Comparison of ENCODE assay signal across 10 mouse cellular contexts in the genomic region with DNA sequence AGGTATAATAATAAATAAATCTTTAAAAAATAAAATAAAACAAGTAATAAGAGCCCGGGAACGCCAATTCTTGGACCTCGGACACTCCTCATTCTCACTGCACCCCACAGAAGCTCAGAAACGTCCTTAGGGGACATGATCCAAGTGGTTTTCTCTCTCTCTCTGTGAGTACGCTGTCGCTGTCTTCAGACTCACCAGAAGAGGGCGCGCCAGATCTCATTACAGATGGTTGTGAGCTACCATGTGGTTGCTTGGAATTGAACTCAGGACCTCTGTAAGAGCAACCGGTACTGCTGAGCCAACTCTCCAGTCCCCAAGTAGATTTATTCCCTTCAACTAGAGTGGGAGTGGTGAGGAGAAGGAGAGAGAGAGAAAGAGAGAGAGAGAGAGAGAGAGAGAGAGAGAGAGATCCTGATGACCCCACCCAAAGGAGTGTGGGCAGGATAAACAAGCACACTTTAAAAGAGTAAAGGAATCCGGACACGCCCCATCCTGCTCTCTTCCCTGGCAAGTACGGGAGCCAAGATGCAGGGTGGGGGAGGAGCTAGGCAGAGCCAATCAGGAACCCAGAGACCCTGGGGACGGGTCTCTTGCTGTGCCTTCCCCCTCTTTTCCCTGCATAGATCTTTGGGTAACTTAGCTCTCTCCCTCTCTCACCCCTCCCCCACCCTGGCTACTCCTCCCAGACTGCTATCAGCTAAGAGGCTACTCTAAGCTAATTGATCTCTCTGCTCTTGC. TPM values are rescaled to one million over a fixed set of nuclear protein-coding genes. Genes with fewer than 3 reads are reported as not detected.
A peak's percentile ranks its signal among the peaks of the same experiment; 100 is the strongest.
DNase-seq lines count a peak whose midpoint lies in the region; ATAC-seq and TF ChIP-seq lines count a peak whose summit lies in the region.
"Had no signal": no experiment of that assay in that cellular context is flagged by ENCODE, and none has a peak within 500 bp of the region (broad histone marks: within the 10 kb centered on the region; RNA-seq: fewer than 3 reads in every experiment).

No protein-coding gene starts in this region.

- peaks cover 34% of the 10 kb centered on the region for H3K4me1 ChIP-seq in hindbrain, embryonic 10.5 days (replicated peaks)
- peaks cover 36% of the 10 kb centered on the region for H3K4me1 ChIP-seq in hindbrain, embryonic 16.5 days (ENCODE audit: control insufficient read depth, insufficient read depth, low read depth, low read length)
- 0 out of 2 replicates have a peak, but pooled peaks cover 5% of the 10 kb centered on the region for H3K4me1 ChIP-seq in intestine, embryonic 15.5 days (replicated peaks)
- H3K4me1 ChIP-seq in small intestine, adult 2 months (ENCODE audit: control insufficient read depth, insufficient read depth, insufficient read length, low read length), result no peaks in the 10 kb centered on the region

- WGBS in hindbrain, embryonic 10.5 days, result 15% methylated on average over 13 of the region's 13 CpGs
- 17% methylated on average over 13 of the region's 13 CpGs for WGBS in hindbrain, embryonic 16.5 days
- WGBS in intestine, embryonic 15.5 days, result 16% methylated on average over 13 of the region's 13 CpGs
- 14% methylated on average over 13 of the region's 13 CpGs for WGBS in small intestine, adult 2 months

- H3K9ac ChIP-seq in hindbrain, embryonic 16.5 days (ENCODE audit: low read depth, low read length), result no peak overlapping the region
- H3K9ac ChIP-seq in intestine, embryonic 15.5 days, result no peak overlapping the region
- H3K9ac ChIP-seq: limb, embryonic 15.5 days had no signal

- H3K4me2 ChIP-seq in hindbrain, embryonic 16.5 days (ENCODE audit: low read length), result no peak overlapping the region; the same call in 1 of the 2 replicates
- H3K4me2 ChIP-seq in intestine, embryonic 15.5 days (replicated peaks), result no peak overlapping the region
- H3K4me2 ChIP-seq: limb, embryonic 15.5 days had no signal

- H3K4me3 ChIP-seq in hindbrain, embryonic 10.5 days, result no peak overlapping the region
- H3K4me3 ChIP-seq in hindbrain, embryonic 16.5 days (ENCODE audit: low read length), result no peak overlapping the region
- no peak overlapping the region for H3K4me3 ChIP-seq in intestine, embryonic 15.5 days (replicated peaks)
- no peak overlapping the region for H3K4me3 ChIP-seq in small intestine, adult 2 months (ENCODE audit: low read depth, low read length)
- H3K4me3 ChIP-seq: limb, embryonic 15.5 days had no signal

- H3K36me3 ChIP-seq in hindbrain, embryonic 10.5 days, result no peaks in the 10 kb centered on the region
- H3K36me3 ChIP-seq in hindbrain, embryonic 16.5 days (ENCODE audit: control insufficient read depth, insufficient read depth, low read length), result no peaks in the 10 kb centered on the region; the same call in 1 of the 2 replicates
- H3K36me3 ChIP-seq in intestine, embryonic 15.5 days, result no peaks in the 10 kb centered on the region
- no peaks in the 10 kb centered on the region for H3K36me3 ChIP-seq in small intestine, adult 2 months (ENCODE audit: control insufficient read depth, insufficient read depth, low read length)
- H3K36me3 ChIP-seq: limb, embryonic 15.5 days had no signal

- no peak for ATAC-seq in hindbrain, embryonic 16.5 days
- 0 out of 2 replicates have a peak, but pooled peaks have one; percentile 28 for ATAC-seq in intestine, embryonic 15.5 days

- TF ChIP-seq CTCF in small intestine, adult 2 months (IDR thresholded peaks at IDR 0.05; ENCODE audit: extremely low read depth, insufficient read length, insufficient replicate concordance, low read depth, low read length), result peak; percentile 37; the same call in 1 of the 2 replicates

- H3K27ac ChIP-seq in hindbrain, embryonic 10.5 days, result peak overlapping the region; percentile 42; the same call in 1 of the 2 replicates
- H3K27ac ChIP-seq in hindbrain, embryonic 16.5 days (ENCODE audit: low read depth, low read length), result no peak overlapping the region
- no peak overlapping the region for H3K27ac ChIP-seq in intestine, embryonic 15.5 days
- H3K27ac ChIP-seq in small intestine, adult 2 months (ENCODE audit: insufficient read depth, low read depth, low read length), result no peak overlapping the region
- H3K27ac ChIP-seq: limb, embryonic 15.5 days had no signal

- H3K27me3 ChIP-seq in hindbrain, embryonic 10.5 days (ENCODE audit: insufficient read depth, poor library complexity, severe bottlenecking), result peaks cover 13% of the 10 kb centered on the region
- H3K27me3 ChIP-seq in hindbrain, embryonic 16.5 days (replicated peaks; ENCODE audit: control insufficient read depth, insufficient read depth, low read length), result no peaks in the 10 kb centered on the region
- peaks cover 12% of the 10 kb centered on the region; the same call in 1 of the 2 replicates for H3K27me3 ChIP-seq in intestine, embryonic 15.5 days (replicated peaks)
- 0 out of 2 replicates have a peak, but pooled peaks cover 3% of the 10 kb centered on the region for H3K27me3 ChIP-seq in small intestine, adult 2 months (ENCODE audit: control insufficient read depth, insufficient read depth, low read length)

- peak; percentile 47 for DNase-seq in hindbrain, embryonic 10.5 days (ENCODE audit: low spot score)
- peak; percentile 48 for DNase-seq in CD4-positive helper T cell, adult 2 months (ENCODE audit: low read depth, low spot score)
- DNase-seq in adrenal gland, postnatal 25 days, result peak; percentile 63
- no peak for DNase-seq in right cerebral cortex, adult 2 months (ENCODE audit: low spot score in 2 of 2)
- no peak for DNase-seq in kidney, postnatal 10 days

- no peak for TF ChIP-seq POLR2A in small intestine, adult 2 months (IDR thresholded peaks at IDR 0.05; ENCODE audit: low read depth, low read length)

- H3K9me3 ChIP-seq in hindbrain, embryonic 10.5 days, result no peaks in the 10 kb centered on the region
- H3K9me3 ChIP-seq in hindbrain, embryonic 16.5 days (ENCODE audit: control insufficient read depth, low read length), result no peaks in the 10 kb centered on the region
- no peaks in the 10 kb centered on the region for H3K9me3 ChIP-seq in intestine, embryonic 15.5 days
- H3K9me3 ChIP-seq: limb, embryonic 15.5 days had no signal

RNA-seq across cellular contexts. Expression of a gene that starts 8.1 kb away (rescaled TPM):
- polyA plus RNA-seq in hindbrain, embryonic 10.5 days (2016; fragmentation: Nextera tagmentation; extraction: Ambion mirVana), result 12.6 and 29.0 TPM in 2 replicates
- 45.1 and 59.4 TPM in 2 replicates for polyA plus RNA-seq in hindbrain, embryonic 16.5 days (2015; fragmentation: Nextera tagmentation; extraction: Ambion mirVana)
- 0.33 and 0.49 TPM in 2 replicates for total RNA-seq in adrenal gland, postnatal 25 days (2021)
- 2.2 and 2.4 TPM in 2 replicates for polyA plus RNA-seq in intestine, embryonic 15.5 days (2015; fragmentation: Nextera tagmentation; extraction: Ambion mirVana)
- 0.30 and 0.70 TPM in 2 replicates for polyA plus RNA-seq in small intestine, adult 2 months (2012; rRNA removed)

RNA-seq across cellular contexts. Expression of a gene that starts 23.7 kb away (rescaled TPM):
- polyA plus RNA-seq in hindbrain, embryonic 10.5 days (2016; fragmentation: Nextera tagmentation; extraction: Ambion mirVana), result 101 and 118 TPM in 2 replicates
- 71.7 and 86.2 TPM in 2 replicates for polyA plus RNA-seq in hindbrain, embryonic 16.5 days (2015; fragmentation: Nextera tagmentation; extraction: Ambion mirVana)
- 51.9 and 63.6 TPM in 2 replicates for total RNA-seq in adrenal gland, postnatal 25 days (2021)
- 23.5 and 34.0 TPM in 2 replicates for polyA plus RNA-seq in intestine, embryonic 15.5 days (2015; fragmentation: Nextera tagmentation; extraction: Ambion mirVana)
- 9.5 and 23.8 TPM in 2 replicates for polyA plus RNA-seq in small intestine, adult 2 months (2012; rRNA removed)

RNA-seq across cellular contexts. Expression of a gene that starts 26.8 kb away (rescaled TPM):
- polyA plus RNA-seq in hindbrain, embryonic 10.5 days (2016; fragmentation: Nextera tagmentation; extraction: Ambion mirVana), result 193 and 219 TPM in 2 replicates
- 56.7 and 64.6 TPM in 2 replicates for polyA plus RNA-seq in hindbrain, embryonic 16.5 days (2015; fragmentation: Nextera tagmentation; extraction: Ambion mirVana)
- 13.4 and 13.6 TPM in 2 replicates for total RNA-seq in adrenal gland, postnatal 25 days (2021)
- polyA plus RNA-seq in intestine, embryonic 15.5 days (2015; fragmentation: Nextera tagmentation; extraction: Ambion mirVana), result 108 and 120 TPM in 2 replicates
- 6.8 and 12.5 TPM in 2 replicates for polyA plus RNA-seq in small intestine, adult 2 months (2012; rRNA removed)

RNA-seq across cellular contexts. Expression of a gene that starts 27.1 kb away (rescaled TPM):
- not detected in 2 replicates for polyA plus RNA-seq in hindbrain, embryonic 10.5 days (2016; fragmentation: Nextera tagmentation; extraction: Ambion mirVana)
- not detected in 2 replicates for polyA plus RNA-seq in hindbrain, embryonic 16.5 days (2015; fragmentation: Nextera tagmentation; extraction: Ambion mirVana)
- total RNA-seq in adrenal gland, postnatal 25 days (2021), result 30.4 and 43.7 TPM in 2 replicates
- polyA plus RNA-seq in intestine, embryonic 15.5 days (2015; fragmentation: Nextera tagmentation; extraction: Ambion mirVana), result not detected in 2 replicates
- polyA plus RNA-seq in small intestine, adult 2 months (2012; rRNA removed), result 3.0 TPM in 1 of 2 replicates, not detected in the other
- polyA plus RNA-seq: cerebellum, adult 2 months; limb, embryonic 15.5 days had no signal

RNA-seq across cellular contexts. Expression of a gene that starts 39.1 kb away (rescaled TPM):
- 0.54 and 0.78 TPM in 2 replicates for polyA plus RNA-seq in hindbrain, embryonic 10.5 days (2016; fragmentation: Nextera tagmentation; extraction: Ambion mirVana)
- 3.1 and 4.6 TPM in 2 replicates for polyA plus RNA-seq in hindbrain, embryonic 16.5 days (2015; fragmentation: Nextera tagmentation; extraction: Ambion mirVana)
- total RNA-seq in adrenal gland, postnatal 25 days (2021), result 639 and 861 TPM in 2 replicates
- 11.6 and 15.5 TPM in 2 replicates for polyA plus RNA-seq in intestine, embryonic 15.5 days (2015; fragmentation: Nextera tagmentation; extraction: Ambion mirVana)
- polyA plus RNA-seq in small intestine, adult 2 months (2012; rRNA removed), result 246 and 260 TPM in 2 replicates

Comparison
In these comparisons a context has a peak if more than half of its experiments do, and no peak if none do; other contexts are left out.
1. DNase-seq: peak in hindbrain, embryonic 10.5 days (single experiment), CD4-positive helper T cell, adult 2 months (single experiment) and adrenal gland, postnatal 25 days (single experiment); none in right cerebral cortex, adult 2 months (0 of 2) and kidney, postnatal 10 days (single experiment).